Mouse (Mus musculus) lung, adult 10 weeks (tissue): Measurements from ENCODE around the gene Tgif2lx2. TPM values are rescaled to one million over a fixed set of nuclear protein-coding genes. Genes with fewer than 3 reads are reported as not detected.

Experiments
- polyA plus RNA-seq: library from polyadenylated mRNA; stranded (reverse); fragments of 350-450 nt; fragmentation: Illumina TruSeq; extraction: RNeasy Lipid Tissue Mini Kit (QIAGEN cat#74804); gene quantifications from one replicate; pipeline ENCODE4 v1.2.3, GENCODE M21; 2014; ENCODE audit warnings: low read depth, low replicate concordance; ENCODE audit not compliant: insufficient read depth

The Tgif2lx2 gene
- not detected for polyA plus RNA-seq

DNA sequence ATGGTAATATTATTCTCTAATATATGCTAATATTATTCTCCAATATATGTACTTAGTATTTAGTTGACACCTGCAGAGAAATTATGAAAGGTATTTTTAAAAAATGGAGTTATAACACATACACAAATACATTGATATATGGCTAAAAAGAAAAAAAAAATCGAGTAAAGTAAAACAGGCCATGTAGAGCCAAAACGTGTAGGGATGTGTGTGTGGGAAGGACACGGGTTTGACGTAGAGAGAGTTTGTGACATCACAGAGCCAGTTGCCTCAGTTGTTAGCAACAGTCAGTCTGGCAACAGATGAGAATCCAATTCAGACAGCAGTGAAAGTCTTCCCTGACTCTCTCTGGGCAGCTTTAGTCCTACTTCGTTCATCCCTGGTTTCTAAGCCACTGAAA is at the start of gene Tgif2lx2:
Gene Tgif2lx2, plus strand, starts transcription at position 301 of the 400 bp plus-strand sequence.

Other genes with a start within 250 kb of the Tgif2lx2 start
- not detected for gene Tgif2lx1, start 53.5 kb downstream of the Tgif2lx2 start, polyA plus RNA-seq